Mouse (Mus musculus): ENCODE measurements around the gene Crybb1. TPM values are rescaled to one million over a fixed set of nuclear protein-coding genes. Genes with fewer than 3 reads are reported as not detected.

Gene Crybb1
- polyA plus RNA-seq, 1 experiment = 1.6 TPM

DNA sequence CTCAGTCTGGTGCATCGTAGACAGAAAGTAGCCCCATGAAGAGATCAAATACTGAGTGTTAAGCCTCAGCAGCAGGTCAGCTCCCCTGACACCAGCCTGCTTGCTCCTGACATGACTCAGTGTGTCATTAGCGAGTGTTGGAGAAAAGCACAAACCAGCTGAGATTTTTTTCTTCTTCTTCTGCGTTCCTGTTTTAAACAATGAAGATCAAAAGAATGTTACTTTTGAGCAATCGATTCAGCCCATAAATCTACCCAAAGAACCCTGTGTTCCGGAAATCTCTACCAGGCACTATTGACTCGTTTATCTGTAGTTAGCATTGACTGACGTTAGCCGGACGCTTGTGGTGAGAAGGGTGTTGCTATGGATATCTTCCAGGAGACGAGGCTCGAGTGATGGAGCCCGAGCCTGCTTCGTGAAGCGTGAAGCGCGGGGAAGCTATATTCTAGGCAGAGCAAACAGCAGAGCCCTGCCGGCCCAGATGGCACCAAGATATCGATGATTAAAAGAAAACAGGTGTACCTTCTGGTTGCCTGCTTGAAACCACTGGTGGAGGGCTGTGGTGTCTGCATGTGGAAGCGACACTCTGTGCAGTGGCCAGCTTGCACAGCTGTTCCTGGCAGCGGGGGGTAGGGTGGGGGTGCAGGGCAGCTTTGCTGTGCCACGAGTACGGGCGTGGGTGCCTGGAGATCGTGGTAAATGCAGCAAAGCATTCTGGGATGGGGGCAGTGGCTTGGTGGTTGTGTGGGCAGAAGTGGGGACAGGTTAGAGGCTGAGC lies 15.3 kb downstream of the Crybb1 start:
- DNase-seq (ENCODE audit: low read depth) = peak; percentile 75
- TF ChIP-seq POLR2A (IDR thresholded peaks at IDR 0.05; ENCODE audit: borderline replicate concordance, extremely low read depth, insufficient read depth, insufficient read length, poor library complexity, severe bottlenecking) (no peak), CTCF (IDR thresholded peaks at IDR 0.05; ENCODE audit: borderline replicate concordance, extremely low read depth, insufficient read depth, insufficient read length) (no peak)

DNA sequence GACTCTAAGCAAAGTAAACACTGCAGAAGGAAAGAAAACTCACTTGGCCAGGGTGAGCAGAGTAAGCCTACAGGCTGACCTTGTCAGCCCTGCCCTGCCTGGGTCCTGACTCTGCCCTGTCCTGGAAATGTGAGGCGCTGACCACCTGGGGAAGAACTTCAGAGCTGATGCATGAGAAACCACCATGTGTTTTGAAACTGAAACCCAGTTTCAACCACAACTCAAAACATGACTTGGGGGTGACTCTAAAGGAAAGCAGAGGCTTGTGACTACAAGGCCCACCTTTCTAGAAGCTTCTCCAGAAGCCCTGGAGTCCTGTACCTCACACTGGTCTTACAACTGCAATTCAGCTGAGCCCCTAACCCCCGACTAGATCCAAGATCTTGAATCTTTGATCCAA lies 17.3 kb downstream of the Crybb1 start:
- no peak for DNase-seq (ENCODE audit: low read depth)
- no peak for TF ChIP-seq CTCF (IDR thresholded peaks at IDR 0.05; ENCODE audit: borderline replicate concordance, extremely low read depth, insufficient read depth, insufficient read length)
- TF ChIP-seq POLR2A (IDR thresholded peaks at IDR 0.05; ENCODE audit: borderline replicate concordance, extremely low read depth, insufficient read depth, insufficient read length, poor library complexity, severe bottlenecking) = no peak

GRCm38 (mm10) chr5:112273746-112274463 lies 18.3 kb downstream of the Crybb1 start:
- no peak for DNase-seq (ENCODE audit: low read depth)

DNA sequence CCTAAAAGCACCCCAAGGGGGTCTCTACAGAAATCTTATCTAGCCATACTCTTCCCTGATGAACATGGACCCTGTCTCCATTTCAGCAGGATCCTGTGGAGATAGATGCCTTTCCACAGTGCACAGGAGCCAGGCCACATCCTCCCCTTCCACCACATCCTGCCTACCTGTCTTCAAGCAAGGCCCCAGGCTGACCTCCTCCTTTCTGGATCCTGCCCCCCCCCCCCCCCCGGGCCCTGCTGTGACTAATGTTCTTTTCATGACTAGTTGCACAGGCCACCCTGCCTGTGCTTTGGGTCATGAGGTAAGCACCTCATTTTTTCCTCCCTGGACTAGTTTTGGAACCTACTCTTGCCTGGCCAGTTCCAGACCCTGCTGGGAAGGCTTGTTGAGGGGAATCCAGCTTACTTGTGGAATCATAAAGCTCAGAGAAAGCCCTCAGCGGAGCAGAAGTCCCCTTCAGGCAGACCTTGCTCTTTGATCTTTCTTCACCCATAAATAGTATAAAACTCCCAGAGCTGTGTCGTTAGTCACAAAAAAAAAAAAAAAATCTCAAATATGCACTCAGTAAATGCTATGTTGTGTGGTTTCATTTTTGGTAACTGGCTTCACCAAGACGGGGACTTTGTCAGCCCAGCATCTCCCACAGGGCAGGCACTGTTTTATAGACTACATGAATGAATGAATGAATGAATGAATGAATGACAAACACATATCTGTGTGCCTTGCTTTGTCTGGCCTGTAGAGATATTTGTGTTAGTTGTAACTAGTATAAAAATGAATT lies 19.6 kb downstream of the Crybb1 start:
- no peak for TF ChIP-seq POLR2A (IDR thresholded peaks at IDR 0.05; ENCODE audit: borderline replicate concordance, extremely low read depth, insufficient read depth, insufficient read length, poor library complexity, severe bottlenecking)
- no peak for TF ChIP-seq CTCF (IDR thresholded peaks at IDR 0.05; ENCODE audit: borderline replicate concordance, extremely low read depth, insufficient read depth, insufficient read length)
- no peak for DNase-seq (ENCODE audit: low read depth)

More at GRCm38 (mm10) chr5:112273746-112274463, 18.3 kb downstream of the Crybb1 start:
- TF ChIP-seq POLR2A (IDR thresholded peaks at IDR 0.05; ENCODE audit: borderline replicate concordance, extremely low read depth, insufficient read depth, insufficient read length, poor library complexity, severe bottlenecking) (no peak), CTCF (IDR thresholded peaks at IDR 0.05; ENCODE audit: borderline replicate concordance, extremely low read depth, insufficient read depth, insufficient read length) (no peak)

DNA sequence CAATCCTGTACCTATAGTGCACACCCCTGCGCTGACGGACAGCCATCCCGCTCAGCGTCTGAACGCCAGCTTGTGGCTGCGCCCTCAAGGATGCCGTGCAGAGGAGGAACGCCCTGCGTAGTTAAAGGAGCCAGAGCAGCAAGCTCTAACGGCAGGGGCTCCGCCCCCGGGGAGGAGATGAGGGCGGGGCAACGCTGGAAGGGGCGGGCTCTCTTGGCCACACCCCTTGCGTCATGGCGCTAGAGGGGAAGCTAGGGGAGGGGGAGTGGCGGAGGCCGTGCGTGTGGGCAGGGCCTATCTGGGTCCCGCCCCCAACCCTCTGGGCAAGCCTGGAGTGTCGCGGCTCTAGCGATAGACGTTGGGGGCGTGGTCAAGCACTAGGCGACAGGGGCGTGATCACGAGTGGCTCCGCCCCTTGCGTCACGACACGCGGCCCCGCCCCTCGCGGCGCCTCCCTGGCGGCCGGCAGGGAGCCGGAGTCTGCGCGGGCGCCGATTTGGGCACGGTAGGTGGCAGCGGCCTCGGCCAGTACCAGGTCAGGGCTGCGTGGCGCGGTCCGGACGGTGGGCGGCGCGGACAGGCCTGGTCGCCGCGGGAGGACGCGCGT lies 20.8 kb downstream of the Crybb1 start, which contains the start of gene Tpst2:
Gene Tpst2 (plus strand): TSS at position 425 of the 607 bp plus-strand sequence.
- 0 out of 2 replicates have a peak, but pooled peaks have one; percentile 0 for TF ChIP-seq CTCF (IDR thresholded peaks at IDR 0.05; ENCODE audit: borderline replicate concordance, extremely low read depth, insufficient read depth, insufficient read length)
- TF ChIP-seq POLR2A (IDR thresholded peaks at IDR 0.05; ENCODE audit: borderline replicate concordance, extremely low read depth, insufficient read depth, insufficient read length, poor library complexity, severe bottlenecking) = peak; percentile 89
- peak; percentile 100 for DNase-seq (ENCODE audit: low read depth)

- TF ChIP-seq POLR2A (IDR thresholded peaks at IDR 0.05; ENCODE audit: borderline replicate concordance, extremely low read depth, insufficient read depth, insufficient read length, poor library complexity, severe bottlenecking) = no peak
- 0 out of 2 replicates have a peak, but pooled peaks have one; percentile 0 for TF ChIP-seq CTCF (IDR thresholded peaks at IDR 0.05; ENCODE audit: borderline replicate concordance, extremely low read depth, insufficient read depth, insufficient read length)
- no peak for DNase-seq (ENCODE audit: low read depth)
These were observed 21.3 kb downstream of the Crybb1 start for GRCm38 (mm10) chr5:112276907-112277348.

- no peak for TF ChIP-seq POLR2A (IDR thresholded peaks at IDR 0.05; ENCODE audit: borderline replicate concordance, extremely low read depth, insufficient read depth, insufficient read length, poor library complexity, severe bottlenecking)
- no peak for TF ChIP-seq CTCF (IDR thresholded peaks at IDR 0.05; ENCODE audit: borderline replicate concordance, extremely low read depth, insufficient read depth, insufficient read length)
- no peak for DNase-seq (ENCODE audit: low read depth)
These were observed 22.4 kb downstream of the Crybb1 start for GRCm38 (mm10) chr5:112277906-112278470.

DNA sequence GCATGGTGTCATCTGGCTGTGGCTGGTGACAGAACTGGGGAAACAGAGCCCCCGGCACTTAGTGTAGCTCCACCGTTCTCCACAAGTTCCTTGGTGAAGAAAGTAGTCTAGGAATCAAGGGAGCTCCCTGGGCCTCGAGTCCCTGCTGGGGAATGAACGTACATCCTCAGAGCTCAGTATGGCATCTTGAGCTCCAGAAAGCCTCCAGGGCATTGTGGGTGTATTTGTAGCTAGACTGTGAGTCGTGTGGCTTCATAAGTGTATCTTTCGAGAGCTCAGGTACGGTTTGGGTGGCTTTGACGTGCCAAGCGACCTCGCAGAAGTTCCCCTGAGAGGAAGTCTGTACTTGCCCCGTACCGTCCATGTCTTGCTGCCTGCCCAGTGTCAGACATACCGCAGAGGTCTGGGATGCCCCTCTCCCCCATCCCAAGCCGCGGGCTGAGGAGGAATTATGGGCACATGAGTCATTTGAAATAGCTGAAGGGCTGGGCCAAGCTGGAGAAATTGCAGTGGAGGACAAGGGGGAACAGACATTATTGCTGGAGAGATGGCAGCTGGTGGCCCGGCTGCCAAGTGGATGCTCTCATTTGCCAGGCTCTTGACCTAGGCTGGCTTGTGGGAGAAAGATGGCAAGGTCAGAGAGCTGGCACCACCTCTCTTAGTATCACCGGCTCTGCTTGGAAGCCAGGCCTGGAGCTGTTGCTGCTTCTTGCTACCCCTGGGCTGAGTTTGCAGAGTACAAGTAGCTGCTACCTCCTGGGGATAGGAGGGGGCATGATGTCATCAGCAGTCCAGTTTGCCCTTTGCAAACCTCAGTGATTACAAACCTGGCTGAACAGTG lies 23.8 kb downstream of the Crybb1 start:
- TF ChIP-seq CTCF (IDR thresholded peaks at IDR 0.05; ENCODE audit: borderline replicate concordance, extremely low read depth, insufficient read depth, insufficient read length) (no peak), POLR2A (IDR thresholded peaks at IDR 0.05; ENCODE audit: borderline replicate concordance, extremely low read depth, insufficient read depth, insufficient read length, poor library complexity, severe bottlenecking) (no peak)
- DNase-seq (ENCODE audit: low read depth) = no peak

DNA sequence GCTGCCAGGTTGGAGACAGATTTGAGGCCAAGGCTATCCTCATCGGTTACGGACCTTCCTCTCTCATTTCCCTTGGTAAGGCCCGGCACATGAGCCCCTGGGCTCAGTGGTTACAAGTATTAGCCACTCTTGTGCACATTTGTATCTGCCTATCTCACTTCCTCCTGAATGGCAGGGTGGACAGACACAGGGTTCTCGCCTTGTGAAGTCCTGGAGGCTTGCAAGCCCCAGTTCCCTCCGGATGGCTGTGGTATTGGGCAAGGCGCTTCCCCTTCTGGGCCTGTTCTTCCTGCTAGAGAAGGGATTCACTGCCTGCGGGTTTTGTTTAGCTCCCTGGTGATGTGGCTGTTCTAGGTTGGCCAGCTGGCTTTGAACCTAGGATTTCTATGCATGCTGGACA lies 24.5 kb downstream of the Crybb1 start:
- TF ChIP-seq POLR2A (IDR thresholded peaks at IDR 0.05; ENCODE audit: borderline replicate concordance, extremely low read depth, insufficient read depth, insufficient read length, poor library complexity, severe bottlenecking) = no peak
- no peak for TF ChIP-seq CTCF (IDR thresholded peaks at IDR 0.05; ENCODE audit: borderline replicate concordance, extremely low read depth, insufficient read depth, insufficient read length)
- no peak for DNase-seq (ENCODE audit: low read depth)
